Mouse (Mus musculus): ENCODE measurements around the gene Pkp4.

- TF ChIP-seq POLR2A (IDR thresholded peaks at IDR 0.05; ENCODE audit: extremely low read depth, insufficient read depth, low read length) (no peak), CTCF (IDR thresholded peaks at IDR 0.05; ENCODE audit: extremely low read depth, insufficient read depth, low read length) (no peak)
Observed at GRCm38 (mm10) chr2:59289411-59289810, 128.8 kb downstream of the Pkp4 start.

Measured in cortical plate, adult 2 months (tissue).